Comparison of ENCODE assay signal across 8 mouse cellular contexts in the genomic region with DNA sequence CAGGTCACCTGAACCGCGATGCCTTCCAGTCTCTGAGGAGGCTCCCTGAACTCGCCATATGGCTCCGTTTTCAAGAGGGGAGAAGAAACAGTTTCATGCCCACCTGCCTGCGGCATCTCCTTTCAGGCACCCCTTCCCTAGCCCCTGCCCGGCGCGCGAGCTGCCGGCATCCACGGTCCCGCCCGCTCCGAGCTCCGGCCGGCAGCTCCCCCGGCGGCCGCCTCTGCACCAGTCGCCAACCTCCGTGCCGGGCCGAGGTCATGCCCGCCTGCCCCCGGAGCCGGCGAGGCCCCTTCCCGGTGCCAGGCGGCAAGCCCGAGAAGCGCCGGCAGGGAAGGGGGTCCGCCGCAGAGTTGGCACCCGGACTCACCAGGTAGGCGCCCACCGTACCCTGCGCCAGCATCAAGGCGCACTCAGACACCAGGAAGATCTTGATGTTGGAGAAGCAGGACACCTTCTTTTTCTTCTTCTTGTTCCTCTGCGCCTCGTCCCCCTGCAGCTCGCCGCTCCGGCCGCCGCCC. TPM values are rescaled to one million over a fixed set of nuclear protein-coding genes. Genes with fewer than 3 reads are reported as not detected.
DNase-seq lines count a peak whose midpoint lies in the region; ATAC-seq and TF ChIP-seq lines count a peak whose summit lies in the region.

No protein-coding gene starts in this region.

- H3K27me3 ChIP-seq in embryonic facial prominence, embryonic 14.5 days (replicated peaks; ENCODE audit: control insufficient read depth, insufficient read depth, low read length) = peaks cover 11% of the 10 kb centered on the region; the same call in 1 of the 2 replicates
- H3K27me3 ChIP-seq in heart, embryonic 12.5 days (replicated peaks) = peaks cover 3% of the 10 kb centered on the region; the same call in 1 of the 2 replicates
- H3K27me3 ChIP-seq in kidney, embryonic 15.5 days = peaks cover 16% of the 10 kb centered on the region
- peaks cover 35% of the 10 kb centered on the region for H3K27me3 ChIP-seq in liver, embryonic 14.5 days (ENCODE audit: control insufficient read depth, insufficient read depth, low read length)
- peaks cover 11% of the 10 kb centered on the region for H3K27me3 ChIP-seq in neural tube, embryonic 12.5 days (replicated peaks)

- peak; percentile 56 for ATAC-seq in embryonic facial prominence, embryonic 14.5 days (ENCODE audit: low read depth)
- peak; percentile 75 for ATAC-seq in heart, embryonic 12.5 days (ENCODE audit: insufficient number of reproducible peaks, low FRiP score)
- peak; percentile 55 for ATAC-seq in kidney, embryonic 15.5 days (replicated peaks; ENCODE audit: low FRiP score)
- ATAC-seq in liver, embryonic 14.5 days (ENCODE audit: insufficient read depth) = peak; percentile 21; the same call in 1 of the 2 replicates
- peak; percentile 65 for ATAC-seq in neural tube, embryonic 12.5 days (ENCODE audit: low FRiP score, low read depth)

- peak overlapping the region; percentile 74 for H3K4me3 ChIP-seq in embryonic facial prominence, embryonic 14.5 days (ENCODE audit: low read depth, low read length)
- peak overlapping the region; percentile 69 for H3K4me3 ChIP-seq in heart, embryonic 12.5 days
- H3K4me3 ChIP-seq in kidney, embryonic 15.5 days (replicated peaks) = peak overlapping the region; percentile 82
- H3K4me3 ChIP-seq in liver, embryonic 14.5 days (ENCODE audit: insufficient read depth in 1 of 2, low read depth in 2 of 2, low read length in 2 of 2) = peak overlapping the region; percentile 38 to 55
- H3K4me3 ChIP-seq in neural tube, embryonic 12.5 days = peak overlapping the region; percentile 78

- no peak for TF ChIP-seq EP300 in liver, embryonic 14.5 days (IDR thresholded peaks at IDR 0.05; ENCODE audit: low read depth)

- H3K36me3 ChIP-seq in embryonic facial prominence, embryonic 14.5 days (ENCODE audit: control insufficient read depth, insufficient read depth, low read length) = no peaks in the 10 kb centered on the region
- no peaks in the 10 kb centered on the region for H3K36me3 ChIP-seq in heart, embryonic 12.5 days
- H3K36me3 ChIP-seq in kidney, embryonic 15.5 days = no peaks in the 10 kb centered on the region
- no peaks in the 10 kb centered on the region for H3K36me3 ChIP-seq in liver, embryonic 14.5 days (replicated peaks; ENCODE audit: control insufficient read depth, insufficient read depth, low read depth)
- H3K36me3 ChIP-seq in neural tube, embryonic 12.5 days = no peaks in the 10 kb centered on the region

- peak overlapping the region; percentile 78 for H3K9ac ChIP-seq in embryonic facial prominence, embryonic 14.5 days (ENCODE audit: low read depth, low read length)
- peak overlapping the region; percentile 93 for H3K9ac ChIP-seq in heart, embryonic 12.5 days
- H3K9ac ChIP-seq in kidney, embryonic 15.5 days = peak overlapping the region; percentile 79
- no peak overlapping the region for H3K9ac ChIP-seq in liver, embryonic 14.5 days (replicated peaks)
- H3K9ac ChIP-seq in neural tube, embryonic 12.5 days = peak overlapping the region; percentile 79

- no peaks in the 10 kb centered on the region for H3K9me3 ChIP-seq in embryonic facial prominence, embryonic 14.5 days (ENCODE audit: control insufficient read depth, low read length)
- H3K9me3 ChIP-seq in heart, embryonic 12.5 days (replicated peaks) = no peaks in the 10 kb centered on the region
- H3K9me3 ChIP-seq in kidney, embryonic 15.5 days (replicated peaks) = no peaks in the 10 kb centered on the region
- H3K9me3 ChIP-seq in liver, embryonic 14.5 days (ENCODE audit: control insufficient read depth, low read length) = no peaks in the 10 kb centered on the region
- H3K9me3 ChIP-seq in neural tube, embryonic 12.5 days = no peaks in the 10 kb centered on the region

- 1% methylated on average over 18 of the region's 46 CpGs for WGBS in embryonic facial prominence, embryonic 14.5 days
- under 1% methylated on average over 46 of the region's 46 CpGs for WGBS in heart, embryonic 12.5 days
- WGBS in kidney, embryonic 15.5 days = under 1% methylated on average over 44 of the region's 46 CpGs
- 1% methylated on average over 46 of the region's 46 CpGs for WGBS in liver, embryonic 14.5 days (ENCODE audit: insufficient replicate concordance)
- WGBS in neural tube, embryonic 12.5 days = under 1% methylated on average over 44 of the region's 46 CpGs

- no peak for TF ChIP-seq CTCF in liver, embryonic 14.5 days (IDR thresholded peaks at IDR 0.05; ENCODE audit: low read depth)

- peak; percentile 60 for DNase-seq in CD4-positive helper T cell, adult 2 months (ENCODE audit: low read depth, low spot score)
- peak; percentile 68 for DNase-seq in adrenal gland, postnatal 10 days
- DNase-seq in embryonic facial prominence, embryonic 14.5 days (ENCODE audit: low spot score) = peak; percentile 13
- DNase-seq in liver, embryonic 14.5 days (ENCODE audit: low read depth in 3 of 3, low spot score in 3 of 3) = no peak
- peak; percentile 75 for DNase-seq in thymus, postnatal 4 days

- peaks cover 6% of the 10 kb centered on the region; the same call in 1 of the 2 replicates for H3K4me1 ChIP-seq in embryonic facial prominence, embryonic 14.5 days (ENCODE audit: control insufficient read depth, insufficient read depth, low read length)
- peaks cover 42% of the 10 kb centered on the region for H3K4me1 ChIP-seq in heart, embryonic 12.5 days (replicated peaks)
- peaks cover 57% of the 10 kb centered on the region for H3K4me1 ChIP-seq in kidney, embryonic 15.5 days
- H3K4me1 ChIP-seq in liver, embryonic 14.5 days (replicated peaks; ENCODE audit: control insufficient read depth in 2 of 2, insufficient read depth in 2 of 2, low read length in 1 of 2) = peaks cover 0 to 4% of the 10 kb centered on the region in 2 experiments; a peak in 1 of 4 replicates
- H3K4me1 ChIP-seq in neural tube, embryonic 12.5 days = peaks cover 7% of the 10 kb centered on the region; the same call in 1 of the 2 replicates

- peak overlapping the region; percentile 97 for H3K4me2 ChIP-seq in embryonic facial prominence, embryonic 14.5 days (ENCODE audit: low read depth, low read length)
- H3K4me2 ChIP-seq in heart, embryonic 12.5 days = peak overlapping the region; percentile 79
- H3K4me2 ChIP-seq in kidney, embryonic 15.5 days = peak overlapping the region; percentile 94
- peak overlapping the region; percentile 67 for H3K4me2 ChIP-seq in liver, embryonic 14.5 days (ENCODE audit: low read depth)
- peak overlapping the region; percentile 91 for H3K4me2 ChIP-seq in neural tube, embryonic 12.5 days (replicated peaks)

- peak overlapping the region; percentile 65 for H3K27ac ChIP-seq in embryonic facial prominence, embryonic 14.5 days (replicated peaks; ENCODE audit: low read depth, low read length)
- peak overlapping the region; percentile 82 for H3K27ac ChIP-seq in heart, embryonic 12.5 days (ENCODE audit: poor library complexity, severe bottlenecking)
- H3K27ac ChIP-seq in kidney, embryonic 15.5 days = peak overlapping the region; percentile 80
- H3K27ac ChIP-seq in liver, embryonic 14.5 days = no peak overlapping the region
- peak overlapping the region; percentile 67; the same call in 1 of the 2 replicates for H3K27ac ChIP-seq in neural tube, embryonic 12.5 days

RNA-seq across cellular contexts. Expression of a gene that starts 0.5 kb away (rescaled TPM):
- total RNA-seq in adrenal gland, postnatal 10 days (2021) = 10 to 100 TPM; 20.5 to 31.2 TPM
- 13.4 and 13.9 TPM in 2 replicates for polyA plus RNA-seq in embryonic facial prominence, embryonic 14.5 days (2014; fragmentation: Nextera tagmentation; extraction: Ambion mirVana)
- polyA plus RNA-seq in heart, embryonic 12.5 days (2016; fragmentation: Nextera tagmentation; extraction: Ambion mirVana) = 29.8 and 33.6 TPM in 2 replicates
- 21.7 and 22.0 TPM in 2 replicates for polyA plus RNA-seq in kidney, embryonic 15.5 days (2015; fragmentation: Nextera tagmentation; extraction: Ambion mirVana)
- polyA plus RNA-seq in liver, embryonic 14.5 days (2012; rRNA removed) = 0.69 TPM in 2 replicates
- polyA plus RNA-seq in liver, embryonic 14.5 days (2014; fragmentation: Nextera tagmentation; extraction: Ambion mirVana) = 0.75 and 1.1 TPM in 2 replicates
- polyA plus RNA-seq in neural tube, embryonic 12.5 days (2016; fragmentation: Nextera tagmentation; extraction: Ambion mirVana) = 22.5 and 26.6 TPM in 2 replicates

Comparison
In these comparisons a context has a peak if more than half of its experiments do, and no peak if none do; other contexts are left out.
1. DNase-seq: peak in CD4-positive helper T cell, adult 2 months (single experiment), adrenal gland, postnatal 10 days (single experiment), embryonic facial prominence, embryonic 14.5 days (single experiment) and thymus, postnatal 4 days (single experiment); none in liver, embryonic 14.5 days (0 of 3).
2. ATAC-seq: peak in every context shown above with its lines; median percentile 75 in heart, embryonic 12.5 days; 65 in neural tube, embryonic 12.5 days; 56 in embryonic facial prominence, embryonic 14.5 days; 55 in kidney, embryonic 15.5 days; 21 in liver, embryonic 14.5 days.
3. Peak in every context shown above with its lines, with median percentiles within 50 percentile points of each other: H3K4me2 ChIP-seq and H3K4me3 ChIP-seq.